Mouse (Mus musculus): Measurements from ENCODE around the gene Hist2h4. TPM values are rescaled to one million over a fixed set of nuclear protein-coding genes. Genes with fewer than 3 reads are reported as not detected.
"Not testable (repeated sequence)": the region's sequence is repeated elsewhere in the genome, so short reads cannot be mapped to it uniquely, and the experiment has no call there.

Hist2h4 gene
- polyA plus RNA-seq (2015; fragmentation: Nextera tagmentation; extraction: Ambion mirVana): 9.7 and 18.1 TPM in 2 replicates

- peak within 1 kb of the TSS; percentile 73 for H3K4me2 ChIP-seq
- H3K27me3 ChIP-seq (replicated peaks): no peaks in the 10 kb centered on the region
These were observed at the start of gene Hist2h4 for GRCm38 (mm10) chr3:96262979-96263550. Hist2h4 (minus strand) TSS chr3:96263311.

GRCm38 (mm10) chr3:96312341-96313098, 49.4 kb upstream of the Hist2h4 start:
- ATAC-seq (ENCODE audit: insufficient read depth, low FRiP score, low read depth): no peak
- Histone ChIP-seq H3K4me3 (replicated peaks) (no peak overlapping the region), H3K9ac (no peak overlapping the region), H3K4me2 (no peak overlapping the region), H3K36me3 (no peaks in the 10 kb centered on the region), H3K27me3 (replicated peaks) (no peaks in the 10 kb centered on the region), H3K27ac (no peak overlapping the region), H3K9me3 (no peaks in the 10 kb centered on the region), H3K4me1 (no peaks in the 10 kb centered on the region)
- 56% methylated on average over 8 of the region's 8 CpGs for whole genome bisulfite sequencing

More at GRCm38 (mm10) chr3:96262979-96263550, at the start of gene Hist2h4:
- peak within 1 kb of the TSS; percentile 66 for H3K9ac ChIP-seq
- peak within 1 kb of the TSS; percentile 99 for H3K27ac ChIP-seq
- H3K4me1 ChIP-seq: peaks cover 13% of the 10 kb centered on the region
- H3K4me3 ChIP-seq (replicated peaks): peak within 1 kb of the TSS; percentile 64
- ATAC-seq (ENCODE audit: insufficient read depth, low FRiP score, low read depth): peak; percentile 90
- H3K9me3 ChIP-seq: no peaks in the 10 kb centered on the region
- no peaks in the 10 kb centered on the region for H3K36me3 ChIP-seq
- WGBS: 1% methylated on average over 40 of the region's 40 CpGs

- WGBS: 43% methylated on average over 3 of the region's 3 CpGs
- ATAC-seq (ENCODE audit: insufficient read depth, low FRiP score, low read depth): no peak
- Histone ChIP-seq H3K9ac (no peak overlapping the region), H3K4me3 (replicated peaks) (no peak overlapping the region), H3K4me2 (no peak overlapping the region), H3K36me3 (no peaks in the 10 kb centered on the region), H3K27me3 (replicated peaks) (no peaks in the 10 kb centered on the region), H3K4me1 (no peaks in the 10 kb centered on the region), H3K27ac (no peak overlapping the region), H3K9me3 (no peaks in the 10 kb centered on the region)
These were observed 46.3 kb upstream of the Hist2h4 start for GRCm38 (mm10) chr3:96309441-96309840.

- Histone ChIP-seq H3K9me3 (no peaks in the 10 kb centered on the region), H3K27me3 (replicated peaks) (no peaks in the 10 kb centered on the region), H3K27ac (no peak overlapping the region), H3K4me1 (no peaks in the 10 kb centered on the region), H3K4me3 (replicated peaks) (no peak overlapping the region), H3K9ac (no peak overlapping the region), H3K36me3 (no peaks in the 10 kb centered on the region), H3K4me2 (no peak overlapping the region)
- WGBS: 66% methylated on average over 9 of the region's 9 CpGs
- no peak for ATAC-seq (ENCODE audit: insufficient read depth, low FRiP score, low read depth)
These were observed 43.4 kb upstream of the Hist2h4 start for GRCm38 (mm10) chr3:96306506-96306905.

GRCm38 (mm10) chr3:96302076-96302475, 39.0 kb upstream of the Hist2h4 start:
- Histone ChIP-seq H3K36me3 (no peaks in the 10 kb centered on the region), H3K27ac (no peak overlapping the region), H3K9ac (no peak overlapping the region), H3K9me3 (no peaks in the 10 kb centered on the region), H3K4me1 (no peaks in the 10 kb centered on the region), H3K4me2 (no peak overlapping the region), H3K4me3 (replicated peaks) (no peak overlapping the region), H3K27me3 (replicated peaks) (no peaks in the 10 kb centered on the region)
- ATAC-seq (ENCODE audit: insufficient read depth, low FRiP score, low read depth): no peak
- WGBS: 75% methylated on average over 5 of the region's 5 CpGs

GRCm38 (mm10) chr3:96300706-96301529, 37.8 kb upstream of the Hist2h4 start:
- WGBS: 66% methylated on average over 26 of the region's 26 CpGs

GRCm38 (mm10) chr3:96299562-96299961, 36.5 kb upstream of the Hist2h4 start:
- no peaks in the 10 kb centered on the region for H3K36me3 ChIP-seq
- WGBS: 93% methylated on average over 2 of the region's 2 CpGs
- no peak overlapping the region for H3K4me3 ChIP-seq (replicated peaks)
- no peak overlapping the region for H3K4me2 ChIP-seq
- no peak overlapping the region for H3K27ac ChIP-seq
- H3K9me3 ChIP-seq: no peaks in the 10 kb centered on the region
- no peaks in the 10 kb centered on the region for H3K27me3 ChIP-seq (replicated peaks)
- no peak for ATAC-seq (ENCODE audit: insufficient read depth, low FRiP score, low read depth)
- H3K9ac ChIP-seq: no peak overlapping the region
- no peaks in the 10 kb centered on the region for H3K4me1 ChIP-seq

More at GRCm38 (mm10) chr3:96300706-96301529, 37.8 kb upstream of the Hist2h4 start:
- Histone ChIP-seq H3K9ac (no peak overlapping the region), H3K27ac (no peak overlapping the region), H3K9me3 (no peaks in the 10 kb centered on the region), H3K4me3 (replicated peaks) (peak overlapping the region; percentile 30), H3K4me2 (peak overlapping the region; percentile 34), H3K4me1 (no peaks in the 10 kb centered on the region), H3K36me3 (no peaks in the 10 kb centered on the region), H3K27me3 (replicated peaks) (no peaks in the 10 kb centered on the region)
- no peak for ATAC-seq (ENCODE audit: insufficient read depth, low FRiP score, low read depth)

- H3K4me2 ChIP-seq: no peak overlapping the region
- 92% methylated on average over 4 of the region's 4 CpGs for WGBS
- H3K36me3 ChIP-seq: no peaks in the 10 kb centered on the region
- no peak overlapping the region for H3K9ac ChIP-seq
- H3K4me1 ChIP-seq: no peaks in the 10 kb centered on the region
- no peak for ATAC-seq (ENCODE audit: insufficient read depth, low FRiP score, low read depth)
- H3K27ac ChIP-seq: no peak overlapping the region
- no peak overlapping the region for H3K4me3 ChIP-seq (replicated peaks)
- H3K27me3 ChIP-seq (replicated peaks): no peaks in the 10 kb centered on the region
- no peaks in the 10 kb centered on the region for H3K9me3 ChIP-seq
These were observed 35.2 kb upstream of the Hist2h4 start for GRCm38 (mm10) chr3:96298360-96298759.

- 76% methylated on average over 4 of the region's 4 CpGs for WGBS
- H3K9ac ChIP-seq: no peak within 1 kb of the TSS
- no peak within 1 kb of the TSS for H3K27ac ChIP-seq
- no peaks in the 10 kb centered on the region for H3K4me1 ChIP-seq
- H3K9me3 ChIP-seq: no peaks in the 10 kb centered on the region
- H3K27me3 ChIP-seq (replicated peaks): no peaks in the 10 kb centered on the region
- ATAC-seq (ENCODE audit: insufficient read depth, low FRiP score, low read depth): no peak
- H3K4me3 ChIP-seq (replicated peaks): no peak within 1 kb of the TSS
- H3K36me3 ChIP-seq: no peaks in the 10 kb centered on the region
- no peak within 1 kb of the TSS for H3K4me2 ChIP-seq
These were observed 30.7 kb upstream of the Hist2h4 start, which contains the start of gene Fcgr1 for GRCm38 (mm10) chr3:96293787-96294186. Fcgr1 (minus strand) TSS chr3:96293969.

- Histone ChIP-seq H3K4me1 (no peaks in the 10 kb centered on the region), H3K27me3 (replicated peaks) (no peaks in the 10 kb centered on the region), H3K9me3 (no peaks in the 10 kb centered on the region), H3K4me3 (replicated peaks) (no peak overlapping the region), H3K36me3 (no peaks in the 10 kb centered on the region), H3K4me2 (no peak overlapping the region), H3K27ac (no peak overlapping the region), H3K9ac (no peak overlapping the region)
- no peak for ATAC-seq (ENCODE audit: insufficient read depth, low FRiP score, low read depth)
- 48% methylated on average over 5 of the region's 5 CpGs for WGBS
These were observed 30.3 kb upstream of the Hist2h4 start for GRCm38 (mm10) chr3:96293368-96293767.

- no peak overlapping the region for H3K9ac ChIP-seq
- no peaks in the 10 kb centered on the region for H3K9me3 ChIP-seq
- H3K27ac ChIP-seq: no peak overlapping the region
- H3K36me3 ChIP-seq: no peaks in the 10 kb centered on the region
- H3K27me3 ChIP-seq (replicated peaks): no peaks in the 10 kb centered on the region
- WGBS: 59% methylated on average over 6 of the region's 6 CpGs
- H3K4me1 ChIP-seq: no peaks in the 10 kb centered on the region
- H3K4me3 ChIP-seq (replicated peaks): no peak overlapping the region
- no peak for ATAC-seq (ENCODE audit: insufficient read depth, low FRiP score, low read depth)
- no peak overlapping the region for H3K4me2 ChIP-seq
These were observed 29.5 kb upstream of the Hist2h4 start for GRCm38 (mm10) chr3:96292641-96293040.

GRCm38 (mm10) chr3:96290727-96291126, 27.6 kb upstream of the Hist2h4 start:
- ATAC-seq (ENCODE audit: insufficient read depth, low FRiP score, low read depth); H3K9ac ChIP-seq; H3K36me3 ChIP-seq: not testable (repeated sequence)

More at GRCm38 (mm10) chr3:96290727-96291126, 27.6 kb upstream of the Hist2h4 start:
- not testable (repeated sequence) for H3K4me1 ChIP-seq; H3K4me3 ChIP-seq (replicated peaks); H3K9me3 ChIP-seq; H3K27ac ChIP-seq; H3K4me2 ChIP-seq; H3K27me3 ChIP-seq (replicated peaks)
- WGBS: 91% methylated on average over 3 of the region's 3 CpGs

All from stomach, embryonic 15.5 days (tissue).